Mouse (Mus musculus): Measurements from ENCODE around the gene Zfp983. TPM values are rescaled to one million over a fixed set of nuclear protein-coding genes. Genes with fewer than 3 reads are reported as not detected.

Gene Zfp983
- polyA plus RNA-seq, 1 experiment from 2014 or later, result 11.8 TPM

Other genes starting within 250 kb of the Zfp983 start
- 6.0 and 7.3 TPM in 2 replicates for gene Zfp54, start 227.4 kb upstream of the Zfp983 start, polyA plus RNA-seq (2014; fragmentation: Nextera tagmentation; extraction: Ambion mirVana)
- 14.4 and 16.0 TPM in 2 replicates for gene Zfp51, start 200.2 kb upstream of the Zfp983 start, polyA plus RNA-seq (2014; fragmentation: Nextera tagmentation; extraction: Ambion mirVana)
- 9.3 and 11.6 TPM in 2 replicates for gene Zfp53, start 161.6 kb upstream of the Zfp983 start, polyA plus RNA-seq (2014; fragmentation: Nextera tagmentation; extraction: Ambion mirVana)
- 1.4 and 1.9 TPM in 2 replicates for gene Zfp52, start 115.1 kb upstream of the Zfp983 start, polyA plus RNA-seq (2014; fragmentation: Nextera tagmentation; extraction: Ambion mirVana)
- 22.7 and 23.0 TPM in 2 replicates for gene Zfp948, start 83.6 kb upstream of the Zfp983 start, polyA plus RNA-seq (2014; fragmentation: Nextera tagmentation; extraction: Ambion mirVana)
- 22.1 and 23.7 TPM in 2 replicates for gene Gm10226, start 41.2 kb downstream of the Zfp983 start, polyA plus RNA-seq (2014; fragmentation: Nextera tagmentation; extraction: Ambion mirVana)
- 19.9 and 21.8 TPM in 2 replicates for gene Zfp760, start 57.1 kb downstream of the Zfp983 start, polyA plus RNA-seq (2014; fragmentation: Nextera tagmentation; extraction: Ambion mirVana)
- 6.5 and 7.5 TPM in 2 replicates for gene Zfp229, start 80.2 kb downstream of the Zfp983 start, polyA plus RNA-seq (2014; fragmentation: Nextera tagmentation; extraction: Ambion mirVana)
- gene Zfp820, start 195.1 kb downstream of the Zfp983 start, polyA plus RNA-seq (2014; fragmentation: Nextera tagmentation; extraction: Ambion mirVana), result 3.8 and 4.0 TPM in 2 replicates

Data from forebrain, embryonic 14.5 days (tissue).